Mouse (Mus musculus): ENCODE measurements around the gene Capn13. TPM values are rescaled to one million over a fixed set of nuclear protein-coding genes. Genes with fewer than 3 reads are reported as not detected.

Capn13 gene
- polyA plus RNA-seq, 1 experiment: 0.13 TPM

DNA sequence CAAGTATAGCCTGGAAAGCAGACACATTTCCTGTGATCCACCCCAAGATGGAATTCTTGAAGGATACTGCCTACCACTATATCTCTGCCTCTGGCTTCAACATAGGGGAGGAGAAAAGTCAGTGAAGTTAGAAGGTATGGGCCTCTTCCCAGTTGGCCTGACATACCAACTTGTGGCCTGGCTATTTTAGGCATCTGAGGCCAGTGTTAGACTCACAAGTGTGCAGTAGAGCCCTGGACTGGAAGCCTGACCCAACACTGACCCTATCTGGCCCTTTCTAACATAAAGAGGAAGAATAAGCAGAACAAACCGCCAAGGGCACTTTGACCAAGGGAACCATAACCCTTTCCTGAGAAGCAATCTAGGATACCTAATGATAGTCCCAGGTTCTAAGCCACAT is 7.3 kb downstream of the Capn13 start:
- WGBS: 71% methylated on average over 1 of the region's 1 CpGs
- Histone ChIP-seq H3K4me3 (replicated peaks; ENCODE audit: extremely low read depth, low read depth, low read length) (no peak overlapping the region), H3K4me1 (ENCODE audit: control insufficient read depth, insufficient read depth, low read length) (no peaks in the 10 kb centered on the region)
- no peak for DNase-seq
- TF ChIP-seq POLR2A (IDR thresholded peaks at IDR 0.05; ENCODE audit: borderline replicate concordance, extremely low read depth, low read depth, low read length): no peak
- no peak for TF ChIP-seq CTCF (IDR thresholded peaks at IDR 0.05; ENCODE audit: insufficient read depth, low read length)

DNA sequence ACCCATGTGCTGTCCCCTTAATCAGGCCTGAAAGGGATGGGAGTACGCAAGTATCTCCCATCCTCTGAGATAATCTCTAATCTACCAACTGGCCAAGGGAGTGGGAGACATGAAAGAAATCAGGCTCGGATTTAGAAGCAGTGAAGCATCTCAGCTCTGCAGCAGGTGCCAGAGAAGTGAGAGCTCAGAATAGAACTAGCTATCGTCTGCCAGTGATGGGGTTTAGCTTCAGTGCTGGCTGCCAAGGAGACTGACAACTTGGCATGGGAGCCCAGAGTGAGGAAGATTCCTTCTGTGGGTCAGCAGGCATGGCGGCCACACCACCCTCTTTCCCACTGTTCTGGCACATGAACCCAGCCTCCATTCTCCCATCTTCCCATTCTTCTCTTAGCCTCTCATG is 8.9 kb downstream of the Capn13 start:
- TF ChIP-seq CTCF (IDR thresholded peaks at IDR 0.05; ENCODE audit: insufficient read depth, low read length) (no peak), POLR2A (IDR thresholded peaks at IDR 0.05; ENCODE audit: borderline replicate concordance, extremely low read depth, low read depth, low read length) (no peak)
- Histone ChIP-seq H3K4me3 (replicated peaks; ENCODE audit: extremely low read depth, low read depth, low read length) (no peak overlapping the region), H3K4me1 (ENCODE audit: control insufficient read depth, insufficient read depth, low read length) (no peaks in the 10 kb centered on the region)
- DNase-seq: no peak
- 75% methylated on average over 4 of the region's 4 CpGs for WGBS

DNA sequence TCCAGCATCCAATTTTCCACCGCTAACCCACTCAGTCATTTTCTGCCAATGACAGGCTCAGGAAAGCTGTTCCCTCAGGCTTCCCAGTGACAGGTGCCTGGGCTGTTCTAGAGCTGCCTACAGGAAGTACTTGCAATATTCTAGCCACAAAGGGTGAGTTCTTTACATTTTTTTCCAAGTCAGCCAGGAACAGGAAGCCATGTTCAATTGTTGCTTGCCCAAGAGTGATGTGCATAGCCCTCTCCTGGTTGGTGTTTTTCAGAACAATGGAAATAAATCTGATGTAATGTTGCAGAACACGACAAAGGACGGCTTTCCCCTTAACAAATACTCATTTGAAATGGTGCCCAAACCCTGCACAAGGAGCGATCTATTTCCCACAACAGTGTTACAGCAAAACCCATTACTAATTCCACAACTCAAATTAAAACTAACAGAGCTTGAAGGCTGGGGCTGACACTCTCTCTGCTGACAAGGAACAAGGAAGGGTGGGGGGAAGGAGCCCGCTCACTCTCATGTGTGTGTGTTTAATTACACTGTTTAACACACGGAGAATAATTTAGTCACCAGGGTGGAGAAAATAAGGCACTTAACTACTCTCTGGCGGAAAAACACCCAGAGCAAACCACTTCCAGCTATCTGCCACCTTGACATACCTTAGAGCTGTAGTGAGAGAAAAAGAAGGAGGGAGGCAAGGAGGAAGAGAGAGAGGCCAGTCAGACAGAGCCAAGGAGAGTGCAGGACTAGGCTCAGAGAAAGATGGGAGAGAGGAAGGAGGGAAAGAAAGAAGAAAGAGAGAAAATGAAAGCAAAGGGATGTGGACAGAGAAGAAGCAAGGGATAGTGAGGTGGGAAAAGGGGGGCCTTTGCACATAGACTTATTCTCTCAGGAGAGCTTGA is 10.2 kb downstream of the Capn13 start:
- H3K4me1 ChIP-seq (ENCODE audit: control insufficient read depth, insufficient read depth, low read length): no peaks in the 10 kb centered on the region
- TF ChIP-seq POLR2A (IDR thresholded peaks at IDR 0.05; ENCODE audit: borderline replicate concordance, extremely low read depth, low read depth, low read length) (no peak), CTCF (IDR thresholded peaks at IDR 0.05; ENCODE audit: insufficient read depth, low read length) (no peak)
- DNase-seq: no peak
- H3K4me3 ChIP-seq (replicated peaks; ENCODE audit: extremely low read depth, low read depth, low read length): no peak overlapping the region
- WGBS: 63% methylated on average over 7 of the region's 7 CpGs

DNA sequence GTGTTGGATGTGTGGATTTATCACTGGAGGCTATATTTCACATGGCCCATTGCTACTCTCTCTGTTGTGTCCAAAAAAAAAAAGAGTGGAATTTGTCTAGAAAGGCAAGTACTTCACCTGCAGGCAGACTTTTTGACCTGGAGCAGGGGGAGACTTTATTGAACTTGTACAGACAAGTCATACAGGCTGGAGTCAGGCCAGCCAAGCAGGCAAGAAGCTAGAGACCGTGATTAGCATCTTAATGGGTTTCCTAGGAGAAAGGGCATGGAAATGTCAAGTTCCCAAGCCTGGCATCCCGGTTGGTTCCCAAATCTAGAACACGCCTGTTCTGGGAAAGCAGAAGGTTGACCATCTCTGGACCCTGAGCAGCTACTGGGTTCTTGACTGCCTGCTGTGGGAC is 11.3 kb downstream of the Capn13 start:
- 70% methylated on average over 3 of the region's 3 CpGs for WGBS

DNA sequence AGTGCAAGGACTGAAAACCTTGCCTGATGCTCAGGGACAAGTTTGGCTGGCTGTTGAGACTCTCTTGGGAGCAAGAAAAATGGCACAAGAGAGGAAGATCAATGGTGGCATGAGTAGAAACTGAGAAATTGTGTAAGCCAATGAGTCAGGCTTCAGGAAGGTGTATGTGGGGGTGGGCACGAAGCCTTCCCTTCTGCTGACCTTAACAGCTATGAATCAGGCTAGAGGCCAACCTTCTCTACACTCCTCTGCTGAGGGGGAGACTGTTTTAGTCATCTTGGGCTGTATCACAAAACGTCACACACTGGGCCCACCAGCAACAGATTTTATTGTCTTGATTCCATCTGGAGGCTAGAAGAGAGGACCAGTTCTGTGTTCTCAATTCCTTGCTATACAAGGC is 14.1 kb downstream of the Capn13 start:
- no peak for DNase-seq

More for the DNA sequence above, 11.3 kb downstream of the Capn13 start:
- Histone ChIP-seq H3K4me3 (replicated peaks; ENCODE audit: extremely low read depth, low read depth, low read length) (no peak overlapping the region), H3K4me1 (ENCODE audit: control insufficient read depth, insufficient read depth, low read length) (no peaks in the 10 kb centered on the region)
- TF ChIP-seq POLR2A (IDR thresholded peaks at IDR 0.05; ENCODE audit: borderline replicate concordance, extremely low read depth, low read depth, low read length) (no peak), CTCF (IDR thresholded peaks at IDR 0.05; ENCODE audit: insufficient read depth, low read length) (no peak)
- DNase-seq: no peak

DNA sequence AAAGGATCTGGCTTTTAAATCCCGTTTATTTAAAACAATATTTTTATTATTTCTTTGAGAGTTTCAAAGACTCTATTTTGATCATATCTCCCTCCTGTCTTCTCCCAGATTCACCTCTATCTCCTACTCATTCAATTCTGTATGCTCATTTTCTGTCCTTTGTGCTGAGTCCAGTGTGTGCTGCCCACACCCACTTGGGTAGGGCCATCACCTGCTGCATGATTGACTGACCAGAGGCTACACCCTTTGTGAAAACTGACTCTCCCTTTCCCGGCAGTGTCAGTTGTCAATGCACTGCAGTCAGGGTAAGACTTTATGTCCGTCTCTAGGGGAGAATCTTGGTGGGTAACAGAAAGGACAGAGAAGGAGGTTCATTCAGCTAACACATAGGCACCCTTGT is 14.7 kb downstream of the Capn13 start:
- 72% methylated on average over 3 of the region's 3 CpGs for WGBS
- H3K4me3 ChIP-seq (replicated peaks; ENCODE audit: extremely low read depth, low read depth, low read length): no peak overlapping the region
- no peak for DNase-seq
- TF ChIP-seq CTCF (IDR thresholded peaks at IDR 0.05; ENCODE audit: insufficient read depth, low read length): no peak
- no peak for TF ChIP-seq POLR2A (IDR thresholded peaks at IDR 0.05; ENCODE audit: borderline replicate concordance, extremely low read depth, low read depth, low read length)
- no peaks in the 10 kb centered on the region for H3K4me1 ChIP-seq (ENCODE audit: control insufficient read depth, insufficient read depth, low read length)

More for the DNA sequence above, 14.1 kb downstream of the Capn13 start:
- H3K4me1 ChIP-seq (ENCODE audit: control insufficient read depth, insufficient read depth, low read length): no peaks in the 10 kb centered on the region
- WGBS: 63% methylated on average over 2 of the region's 2 CpGs
- TF ChIP-seq CTCF (IDR thresholded peaks at IDR 0.05; ENCODE audit: insufficient read depth, low read length): no peak
- TF ChIP-seq POLR2A (IDR thresholded peaks at IDR 0.05; ENCODE audit: borderline replicate concordance, extremely low read depth, low read depth, low read length): no peak
- H3K4me3 ChIP-seq (replicated peaks; ENCODE audit: extremely low read depth, low read depth, low read length): no peak overlapping the region

DNA sequence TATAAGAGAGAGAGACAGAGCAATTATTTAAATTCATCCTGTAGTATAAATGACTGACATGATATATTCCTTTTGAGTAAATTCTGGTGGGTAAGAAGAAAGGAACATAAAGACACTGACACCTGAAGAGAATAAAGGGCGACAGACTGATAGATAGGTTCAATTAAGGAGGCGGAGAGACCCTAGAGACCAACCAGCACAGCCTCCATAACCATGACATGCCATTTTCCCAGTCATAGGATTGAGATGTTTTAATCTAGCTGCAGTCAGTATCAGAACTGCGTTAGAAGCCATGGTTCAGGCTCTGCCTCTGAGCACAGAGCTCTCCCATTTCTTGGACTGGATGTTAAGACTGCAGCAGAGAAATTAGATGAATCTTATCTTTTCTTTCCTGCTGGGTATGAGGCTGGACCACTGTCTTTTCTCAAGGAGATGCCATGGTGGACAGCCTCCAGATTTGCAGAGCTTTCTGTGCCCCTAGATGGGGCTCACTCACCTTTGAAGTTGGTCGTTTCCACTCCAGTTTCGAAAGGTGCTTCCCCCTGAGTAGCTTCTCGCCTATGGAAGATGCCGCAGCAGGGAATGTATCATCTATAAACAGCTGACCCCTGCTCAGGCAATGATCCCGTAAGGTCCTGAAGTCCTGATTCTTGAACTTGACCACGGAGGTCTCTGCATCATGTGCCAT is 18.2 kb downstream of the Capn13 start:
- no peak for DNase-seq
- WGBS: 67% methylated on average over 9 of the region's 9 CpGs

DNA sequence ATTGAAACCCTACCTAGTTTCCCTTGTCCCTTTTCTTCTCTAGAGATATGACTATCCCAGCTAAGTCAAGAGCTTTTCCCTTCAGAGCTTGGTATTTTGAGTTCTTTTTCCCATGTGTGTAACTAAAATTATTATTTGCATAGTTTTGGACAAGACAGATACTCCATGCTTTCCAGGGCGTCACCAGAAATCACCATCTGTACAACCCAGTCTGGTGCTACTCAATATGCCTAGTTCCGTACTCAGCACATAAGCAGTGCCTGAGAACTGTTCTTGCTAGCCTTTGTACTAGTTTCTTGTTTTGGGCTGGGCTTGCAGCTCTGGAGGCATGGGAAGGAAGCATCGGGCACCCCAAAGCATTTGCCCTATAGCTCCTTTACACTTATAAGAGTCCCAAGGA is 19.0 kb downstream of the Capn13 start:
- WGBS: 88% methylated on average over 3 of the region's 3 CpGs
- Histone ChIP-seq H3K4me1 (ENCODE audit: control insufficient read depth, insufficient read depth, low read length) (no peaks in the 10 kb centered on the region), H3K4me3 (replicated peaks; ENCODE audit: extremely low read depth, low read depth, low read length) (no peak overlapping the region)
- TF ChIP-seq CTCF (IDR thresholded peaks at IDR 0.05; ENCODE audit: insufficient read depth, low read length) (no peak), POLR2A (IDR thresholded peaks at IDR 0.05; ENCODE audit: borderline replicate concordance, extremely low read depth, low read depth, low read length) (no peak)
- DNase-seq: no peak

More for the DNA sequence above, 18.2 kb downstream of the Capn13 start:
- TF ChIP-seq CTCF (IDR thresholded peaks at IDR 0.05; ENCODE audit: insufficient read depth, low read length): no peak
- no peak for TF ChIP-seq POLR2A (IDR thresholded peaks at IDR 0.05; ENCODE audit: borderline replicate concordance, extremely low read depth, low read depth, low read length)
- no peak overlapping the region for H3K4me3 ChIP-seq (replicated peaks; ENCODE audit: extremely low read depth, low read depth, low read length)
- no peaks in the 10 kb centered on the region for H3K4me1 ChIP-seq (ENCODE audit: control insufficient read depth, insufficient read depth, low read length)

DNA sequence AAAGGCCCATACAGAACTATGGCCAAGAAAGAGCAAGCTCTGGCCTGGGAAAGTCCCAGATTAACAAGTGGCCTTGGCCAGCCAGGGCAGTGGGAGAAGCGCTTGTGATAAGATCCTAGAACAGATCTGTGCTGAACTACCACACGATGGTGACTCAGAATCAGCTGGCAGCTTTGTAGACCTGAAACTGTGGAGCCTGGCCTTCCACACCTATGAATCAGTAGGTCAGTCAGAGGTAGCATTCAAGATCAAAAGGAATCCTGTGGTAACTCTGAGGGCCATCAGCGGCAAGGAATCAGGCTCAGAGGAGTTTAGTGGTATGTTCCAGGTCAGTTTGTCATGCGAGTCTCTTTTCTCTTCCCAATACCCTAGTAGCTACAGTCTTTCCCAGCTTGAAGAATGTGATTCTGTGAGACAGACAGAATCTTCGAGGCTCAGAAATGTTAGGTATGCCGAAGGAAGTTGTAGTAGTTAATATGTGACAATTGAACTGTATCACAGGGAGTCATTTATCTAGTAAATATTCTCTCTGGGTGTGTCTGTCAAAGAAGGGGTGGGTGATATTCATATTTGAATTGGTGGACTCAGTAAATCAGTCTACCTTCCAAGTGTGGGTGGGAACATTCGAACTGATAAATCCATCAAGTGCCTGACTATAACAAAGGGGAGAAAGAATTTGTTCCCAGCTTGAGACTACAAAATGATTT is 22.7 kb downstream of the Capn13 start:
- 68% methylated on average over 7 of the region's 7 CpGs for WGBS
- Histone ChIP-seq H3K4me3 (replicated peaks; ENCODE audit: extremely low read depth, low read depth, low read length) (no peak overlapping the region), H3K4me1 (ENCODE audit: control insufficient read depth, insufficient read depth, low read length) (no peaks in the 10 kb centered on the region)
- TF ChIP-seq POLR2A (IDR thresholded peaks at IDR 0.05; ENCODE audit: borderline replicate concordance, extremely low read depth, low read depth, low read length) (no peak), CTCF (IDR thresholded peaks at IDR 0.05; ENCODE audit: insufficient read depth, low read length) (no peak)
- DNase-seq: no peak
